Mouse (Mus musculus) kidney, embryonic 16.5 days (tissue): ENCODE measurements around the gene 1300017J02Rik. TPM values are rescaled to one million over a fixed set of nuclear protein-coding genes. Genes with fewer than 3 reads are reported as not detected.

ENCODE experiments used
- ATAC-seq: fragments of 200-750 bp; cut with Nextera tagmentation; 2 replicates; pipeline ENCODE4 v1.8.0; 2017; ENCODE audit warnings: moderate TSS enrichment; ENCODE audit not compliant: low FRiP score, low TSS enrichment
- H3K27ac ChIP-seq: fragments of 300-500 bp; sonication (generic); 2 replicates; pipeline ENCODE4 v1.5.1; 2014; ENCODE audit warnings: low read length
- H3K27me3 ChIP-seq: fragments of 300-500 bp; sonication (generic); 2 replicates; pipeline ENCODE4 v1.6.1; 2014; ENCODE audit warnings: low read length, control low read depth, mixed read lengths; ENCODE audit not compliant: insufficient read depth
- H3K36me3 ChIP-seq: fragments of 300-500 bp; sonication (generic); 2 replicates; pipeline ENCODE4 v1.6.1; 2014; ENCODE audit warnings: low read length, control low read depth, mixed read lengths; ENCODE audit not compliant: insufficient read depth
- H3K4me1 ChIP-seq: fragments of 300-500 bp; sonication (generic); 2 replicates; pipeline ENCODE4 v1.6.1; 2014; ENCODE audit warnings: low read length, control low read depth, mixed read lengths; ENCODE audit not compliant: insufficient read depth
- H3K4me2 ChIP-seq: fragments of 300-500 bp; sonication (generic); replicated peaks from 2 replicates; pipeline ENCODE4 v1.6.1; 2014; ENCODE audit warnings: low read depth, low read length
- H3K4me3 ChIP-seq: fragments of 300-500 bp; sonication (generic); 2 replicates; pipeline ENCODE4 v1.5.1; 2014; ENCODE audit warnings: mild to moderate bottlenecking, low read length
- H3K9ac ChIP-seq: fragments of 300-500 bp; sonication (generic); replicated peaks from 2 replicates; pipeline ENCODE4 v1.6.1; 2014; ENCODE audit warnings: low read length
- H3K9me3 ChIP-seq: fragments of 300-500 bp; sonication (generic); 2 replicates; pipeline ENCODE4 v1.6.1; 2016; ENCODE audit warnings: low read length, control low read depth
- WGBS: fragments of 180-500 bp; shearing (Covaris S2); extraction: QIAGEN DNeasy Blood & Tissue Kit; methylation state at CpG from one replicate; pipeline ENCODE4 v1.1.7; 2014; 5-methylcytosine and 5-hydroxymethylcytosine counted together
- polyA plus RNA-seq: library from polyadenylated mRNA; unstranded; fragments of >200 nt; fragmentation: Nextera tagmentation; extraction: Ambion mirVana; gene quantifications from 2 replicates; pipeline ENCODE4 v1.2.1, GENCODE M21; 2015

The 1300017J02Rik gene
- polyA plus RNA-seq, 1 experiment from 2014 or later: 1.6 TPM

DNA sequence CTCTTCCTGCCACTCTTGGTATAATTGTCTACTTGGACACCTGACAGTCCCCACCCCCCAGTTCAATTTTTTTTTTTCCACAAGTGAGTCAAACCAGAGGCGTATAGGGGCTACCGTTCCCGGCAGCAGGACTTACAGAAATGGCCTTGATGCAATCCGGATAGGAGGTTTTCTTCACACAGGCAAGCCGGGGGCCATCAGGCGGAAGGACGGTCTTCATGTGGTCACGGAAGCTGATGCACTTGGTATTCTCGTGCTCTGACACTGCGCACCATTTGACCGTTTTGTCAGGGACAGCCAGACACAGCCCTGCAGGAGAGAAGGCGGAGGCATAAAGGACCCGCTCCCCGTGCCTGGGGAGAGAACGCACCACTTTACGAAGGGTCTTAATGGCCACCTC, 77.1 kb downstream of the 1300017J02Rik start:
- no peak overlapping the region for H3K9ac ChIP-seq
- no peaks in the 10 kb centered on the region for H3K36me3 ChIP-seq
- 0 out of 2 replicates have a peak, but pooled peaks cover 5% of the 10 kb centered on the region for H3K4me1 ChIP-seq
- H3K27ac ChIP-seq: no peak overlapping the region
- no peaks in the 10 kb centered on the region for H3K27me3 ChIP-seq
- no peak overlapping the region for H3K4me2 ChIP-seq
- no peak overlapping the region for H3K4me3 ChIP-seq
- no peak for ATAC-seq
- no peaks in the 10 kb centered on the region for H3K9me3 ChIP-seq
- WGBS: 90% methylated on average over 16 of the region's 16 CpGs

DNA sequence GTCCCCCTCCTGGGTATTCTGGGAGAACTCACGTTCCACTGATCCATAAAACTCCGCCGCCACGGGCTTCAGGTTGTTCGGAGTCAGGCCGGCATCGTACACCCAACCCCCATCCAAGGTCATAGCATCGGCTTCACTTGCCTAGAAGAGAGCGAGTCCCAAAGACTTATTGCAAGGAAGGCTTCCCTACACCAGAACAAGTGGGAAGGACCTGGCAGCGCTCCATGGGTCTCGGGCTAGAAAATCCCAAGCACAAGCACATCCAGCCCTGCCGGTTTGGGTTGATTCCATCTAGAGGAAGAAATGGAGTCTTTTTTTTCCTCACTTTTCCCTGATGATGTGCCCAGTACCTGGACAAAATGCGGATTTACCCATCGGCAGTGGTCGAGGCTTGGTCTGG, 78.1 kb downstream of the 1300017J02Rik start:
- no peaks in the 10 kb centered on the region for H3K9me3 ChIP-seq
- no peaks in the 10 kb centered on the region for H3K27me3 ChIP-seq
- WGBS: 87% methylated on average over 15 of the region's 15 CpGs
- H3K4me3 ChIP-seq: no peak overlapping the region
- no peak overlapping the region for H3K27ac ChIP-seq
- no peaks in the 10 kb centered on the region for H3K36me3 ChIP-seq
- no peak overlapping the region for H3K9ac ChIP-seq
- no peak overlapping the region for H3K4me2 ChIP-seq
- 0 out of 2 replicates have a peak, but pooled peaks cover 5% of the 10 kb centered on the region for H3K4me1 ChIP-seq
- ATAC-seq: no peak

DNA sequence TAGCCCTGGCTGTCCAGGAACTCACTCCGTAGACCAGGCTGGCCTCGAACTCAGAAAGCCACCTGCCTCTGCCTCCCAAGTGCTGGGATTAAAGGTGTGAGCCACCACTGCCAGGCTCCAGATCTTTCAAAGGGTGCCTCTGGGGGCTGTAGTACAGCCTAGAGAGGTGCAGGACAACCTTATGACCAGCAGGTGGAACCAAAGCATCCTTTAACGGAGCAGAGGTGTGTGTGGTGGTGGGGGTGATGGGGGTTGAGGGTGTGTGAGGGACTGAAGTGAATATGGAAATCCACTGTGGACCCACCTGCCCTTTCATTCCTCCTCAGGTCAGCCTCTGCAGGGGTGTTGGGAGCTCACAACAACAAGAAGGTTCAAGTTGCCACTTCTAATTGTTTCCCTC, 79.4 kb downstream of the 1300017J02Rik start:
- 72% methylated on average over 3 of the region's 3 CpGs for WGBS
- Histone ChIP-seq H3K4me2 (no peak overlapping the region), H3K9ac (no peak overlapping the region), H3K36me3 (no peaks in the 10 kb centered on the region), H3K27me3 (no peaks in the 10 kb centered on the region), H3K27ac (no peak overlapping the region), H3K4me1 (0 out of 2 replicates have a peak, but pooled peaks cover 3% of the 10 kb centered on the region), H3K9me3 (no peaks in the 10 kb centered on the region), H3K4me3 (no peak overlapping the region)
- ATAC-seq: no peak

DNA sequence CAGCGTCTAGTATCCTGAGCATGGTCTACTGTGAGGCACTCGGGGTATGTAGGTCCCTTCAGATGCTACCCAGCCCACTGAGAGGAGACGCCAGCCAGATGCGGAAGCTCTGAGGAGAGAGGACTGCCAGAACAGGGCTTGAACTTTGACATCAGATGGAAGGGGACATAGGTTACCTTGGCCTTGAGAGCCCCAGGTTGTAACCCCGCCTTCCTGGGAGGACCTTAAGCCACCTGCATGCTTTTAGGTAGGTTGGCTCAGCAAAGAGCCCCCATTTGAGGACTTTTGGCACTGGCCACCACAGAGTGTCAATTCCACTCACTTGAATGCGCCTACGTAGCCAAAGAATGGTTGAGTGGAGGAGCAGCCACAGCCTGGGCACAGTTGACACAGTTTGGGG, 80.2 kb downstream of the 1300017J02Rik start:
- 89% methylated on average over 7 of the region's 7 CpGs for WGBS
- Histone ChIP-seq H3K4me3 (no peak overlapping the region), H3K9ac (no peak overlapping the region)

DNA sequence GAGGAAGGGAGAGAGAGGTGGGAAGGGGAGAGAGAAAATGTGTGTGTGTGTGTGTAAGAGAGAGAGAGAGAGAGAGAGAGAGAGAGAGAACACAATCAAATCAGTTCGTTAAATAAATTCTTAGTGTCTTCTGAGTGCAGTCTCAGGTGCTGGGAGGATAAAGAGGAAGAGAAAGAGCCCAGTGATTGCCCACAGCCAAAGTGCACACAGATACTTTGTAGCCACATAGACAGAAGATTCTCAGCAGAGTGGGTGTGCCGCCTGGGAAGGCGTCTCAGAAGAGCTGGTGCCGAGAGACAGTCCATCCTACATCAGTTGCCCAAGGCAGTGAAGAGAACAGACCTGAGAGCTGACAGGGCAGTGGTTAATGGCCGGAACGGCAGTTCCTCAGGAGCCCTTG, 90.6 kb downstream of the 1300017J02Rik start:
- ATAC-seq: no peak
- H3K27me3 ChIP-seq: no peaks in the 10 kb centered on the region
- no peak overlapping the region for H3K27ac ChIP-seq

More for the DNA sequence above, 80.2 kb downstream of the 1300017J02Rik start:
- Histone ChIP-seq H3K36me3 (no peaks in the 10 kb centered on the region), H3K9me3 (no peaks in the 10 kb centered on the region), H3K27ac (no peak overlapping the region), H3K4me1 (no peaks in the 10 kb centered on the region), H3K27me3 (no peaks in the 10 kb centered on the region), H3K4me2 (no peak overlapping the region)
- ATAC-seq: no peak

DNA sequence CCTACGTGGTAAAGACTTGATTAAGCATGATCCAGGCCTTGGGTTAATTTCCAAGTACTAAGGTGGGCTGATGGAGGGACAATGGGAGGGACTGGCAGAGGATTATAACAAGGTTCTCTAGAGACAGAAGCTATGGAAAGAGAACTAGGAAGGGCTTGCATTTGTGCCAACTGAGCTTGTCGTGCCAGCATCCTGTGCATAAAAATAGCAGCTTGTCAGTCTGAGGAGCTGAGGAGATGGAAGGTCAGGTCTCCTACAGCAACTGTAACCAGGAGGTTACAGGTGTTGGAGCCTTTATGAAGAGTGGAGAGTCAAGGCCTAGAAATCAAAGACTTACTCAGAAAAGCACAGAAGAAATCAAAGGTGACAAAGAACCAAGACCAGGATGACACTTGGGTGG, 91.3 kb downstream of the 1300017J02Rik start:
- Histone ChIP-seq H3K9ac (no peak overlapping the region), H3K4me2 (no peak overlapping the region), H3K9me3 (no peaks in the 10 kb centered on the region), H3K27me3 (no peaks in the 10 kb centered on the region), H3K4me1 (no peaks in the 10 kb centered on the region), H3K27ac (no peak overlapping the region), H3K36me3 (no peaks in the 10 kb centered on the region), H3K4me3 (no peak overlapping the region)
- ATAC-seq: no peak
- 75% methylated on average over 2 of the region's 2 CpGs for WGBS

More for the DNA sequence above, 90.6 kb downstream of the 1300017J02Rik start:
- H3K9ac ChIP-seq: no peak overlapping the region
- H3K9me3 ChIP-seq: no peaks in the 10 kb centered on the region
- no peaks in the 10 kb centered on the region for H3K4me1 ChIP-seq
- WGBS: 54% methylated on average over 6 of the region's 6 CpGs
- no peak overlapping the region for H3K4me3 ChIP-seq
- no peak overlapping the region for H3K4me2 ChIP-seq
- H3K36me3 ChIP-seq: no peaks in the 10 kb centered on the region

DNA sequence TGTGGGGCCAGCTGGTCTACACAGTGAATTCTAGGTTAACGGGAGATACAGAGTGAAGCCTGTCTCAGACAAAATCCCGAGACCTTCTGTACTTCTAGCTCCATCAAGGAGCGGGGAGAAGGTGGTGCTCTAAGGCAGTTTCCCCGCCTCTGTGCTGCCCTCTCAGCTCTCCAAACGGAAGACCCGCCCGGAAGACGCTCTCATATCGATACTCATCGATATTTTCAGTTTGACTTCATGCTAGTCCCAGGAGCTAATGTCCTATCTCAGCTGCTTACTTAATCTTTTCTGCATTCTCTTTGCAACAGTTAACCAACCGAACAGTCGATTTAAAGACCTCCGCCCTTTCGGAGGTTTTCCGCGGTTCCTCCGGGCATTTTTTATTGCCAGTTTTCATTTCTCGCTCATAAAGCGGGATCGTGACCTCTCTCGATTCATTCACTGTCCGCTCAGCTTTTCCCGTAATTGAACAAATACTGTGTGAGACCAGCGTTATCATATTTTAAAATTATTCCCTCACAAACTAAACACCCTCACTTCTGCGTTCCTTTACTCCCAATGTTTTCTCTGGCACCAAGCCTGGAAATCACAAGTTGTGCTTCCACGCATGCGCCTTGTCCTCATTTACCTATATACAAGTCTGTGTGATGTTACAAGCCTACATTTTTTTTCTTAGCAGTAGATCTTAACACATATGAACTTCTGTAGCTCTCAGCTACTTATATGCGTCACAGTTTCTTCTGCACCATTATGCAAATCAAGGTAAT, 92.0 kb downstream of the 1300017J02Rik start:
- WGBS: 61% methylated on average over 28 of the region's 28 CpGs
- Histone ChIP-seq H3K4me3 (peak overlapping the region; percentile 37), H3K27me3 (no peaks in the 10 kb centered on the region), H3K27ac (no peak overlapping the region), H3K9me3 (no peaks in the 10 kb centered on the region), H3K4me1 (no peaks in the 10 kb centered on the region), H3K4me2 (peak overlapping the region; percentile 53), H3K36me3 (no peaks in the 10 kb centered on the region), H3K9ac (no peak overlapping the region)
- ATAC-seq: no peak

DNA sequence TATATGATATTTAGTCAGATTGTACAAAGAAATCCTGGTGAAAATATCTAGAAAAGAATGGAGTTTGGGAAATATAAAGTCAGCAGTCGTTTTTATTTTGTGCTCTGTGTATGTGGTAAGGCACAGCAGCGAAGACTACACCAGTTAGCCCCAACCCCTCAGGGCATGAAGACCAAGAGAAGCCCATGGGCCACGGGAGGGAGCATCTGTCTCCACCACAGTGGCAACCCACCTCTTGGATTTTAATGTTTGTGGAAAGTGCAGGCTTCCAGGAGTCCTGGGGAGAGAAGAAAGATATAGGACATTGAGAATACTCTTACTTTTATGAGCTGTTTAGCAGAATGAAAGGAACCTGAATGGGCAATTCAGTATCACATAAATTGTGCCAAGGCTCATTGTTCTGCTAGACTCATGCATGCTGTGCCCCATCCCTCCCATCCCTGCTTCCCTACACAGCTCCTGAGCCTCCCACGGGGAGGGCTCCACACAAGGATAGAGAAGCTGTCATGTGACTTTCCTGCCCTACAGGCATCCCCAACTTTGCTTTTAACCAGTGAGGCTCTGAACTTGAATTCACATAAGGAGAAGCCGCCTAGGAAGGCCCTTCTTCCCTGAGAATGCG, 96.0 kb downstream of the 1300017J02Rik start:
- Histone ChIP-seq H3K27me3 (no peaks in the 10 kb centered on the region), H3K4me2 (no peak overlapping the region), H3K4me3 (no peak overlapping the region), H3K9ac (no peak overlapping the region), H3K27ac (no peak overlapping the region), H3K36me3 (no peaks in the 10 kb centered on the region), H3K4me1 (no peaks in the 10 kb centered on the region), H3K9me3 (no peaks in the 10 kb centered on the region)
- no peak for ATAC-seq
- 63% methylated on average over 6 of the region's 6 CpGs for WGBS

DNA sequence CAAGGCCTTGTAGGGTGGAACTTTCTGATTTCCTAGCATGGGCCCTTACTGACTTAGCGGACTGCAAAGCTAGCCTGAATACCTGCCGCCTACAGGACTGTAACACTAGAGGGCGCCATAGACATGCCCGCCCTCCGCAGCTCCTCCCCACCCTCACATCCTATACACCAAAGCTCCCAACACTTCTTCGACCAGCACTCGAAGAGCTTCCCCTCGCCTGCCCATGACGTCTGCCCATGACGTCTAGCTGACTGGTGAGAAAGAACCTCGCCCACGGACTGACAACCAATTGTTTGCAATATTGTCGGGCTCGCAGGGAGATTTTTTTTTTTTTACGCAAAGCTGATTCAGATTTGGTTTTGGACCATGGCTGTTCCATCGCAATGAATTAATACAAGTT, 97.0 kb downstream of the 1300017J02Rik start:
- no peaks in the 10 kb centered on the region for H3K36me3 ChIP-seq
- no peaks in the 10 kb centered on the region for H3K27me3 ChIP-seq
- no peak overlapping the region for H3K27ac ChIP-seq
- peak; percentile 88 for ATAC-seq
- WGBS: 8% methylated on average over 16 of the region's 16 CpGs
- H3K4me3 ChIP-seq: peak overlapping the region; percentile 29
- H3K4me2 ChIP-seq: peak overlapping the region; percentile 53
- H3K9ac ChIP-seq: no peak overlapping the region
- no peaks in the 10 kb centered on the region for H3K9me3 ChIP-seq
- no peaks in the 10 kb centered on the region for H3K4me1 ChIP-seq

DNA sequence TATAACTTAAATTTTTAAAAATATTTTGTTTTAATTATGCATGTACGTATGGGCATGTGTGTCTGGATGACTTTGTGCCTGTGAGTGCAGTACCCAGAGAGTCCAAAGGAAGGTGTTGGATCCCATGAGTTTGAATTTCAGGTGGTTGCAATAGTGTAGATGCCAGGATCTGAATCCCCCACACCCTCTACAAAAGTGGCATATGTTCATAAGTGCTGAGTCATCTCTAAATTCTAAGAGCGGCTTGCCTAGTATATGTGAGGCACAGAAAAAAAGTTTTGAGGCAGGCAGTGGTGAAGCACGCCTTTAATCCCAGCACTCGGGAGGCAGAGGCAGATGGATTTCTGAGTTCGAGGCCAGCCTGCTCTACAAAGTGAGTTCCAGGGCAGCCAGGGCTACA, 99.1 kb downstream of the 1300017J02Rik start:
- no peaks in the 10 kb centered on the region for H3K27me3 ChIP-seq
- H3K36me3 ChIP-seq: no peaks in the 10 kb centered on the region
- no peak overlapping the region for H3K27ac ChIP-seq
- H3K4me2 ChIP-seq: no peak overlapping the region
- no peak overlapping the region for H3K4me3 ChIP-seq
- H3K9me3 ChIP-seq: no peaks in the 10 kb centered on the region
- WGBS: 89% methylated on average over 5 of the region's 5 CpGs
- H3K4me1 ChIP-seq: peaks cover 4% of the 10 kb centered on the region
- no peak overlapping the region for H3K9ac ChIP-seq
- ATAC-seq: no peak
